In genomic region chr1:58677575-58677974, GRCm38 (mm10) we compare ENCODE assay signal across 9 mouse cellular contexts. TPM values are rescaled to one million over a fixed set of nuclear protein-coding genes. Genes with fewer than 3 reads are reported as not detected.
DNase-seq lines count a peak whose midpoint lies in the region; ATAC-seq and TF ChIP-seq lines count a peak whose summit lies in the region.
"Had no signal": no experiment of that assay in that cellular context is flagged by ENCODE, and none has a peak within 500 bp of the region (broad histone marks: within the 10 kb centered on the region; RNA-seq: fewer than 3 reads in every experiment).

No protein-coding gene starts in this region.

- H3K4me1 ChIP-seq in forebrain, postnatal 0 days (ENCODE audit: insufficient read depth), result no peaks in the 10 kb centered on the region
- H3K4me1 ChIP-seq in forebrain, embryonic 11.5 days (replicated peaks; ENCODE audit: control insufficient read depth, insufficient read depth, low read length), result no peaks in the 10 kb centered on the region
- H3K4me1 ChIP-seq: heart, embryonic 15.5 days had no signal

- no peaks in the 10 kb centered on the region for H3K27me3 ChIP-seq in forebrain, postnatal 0 days (ENCODE audit: insufficient read depth, low read length)
- no peaks in the 10 kb centered on the region for H3K27me3 ChIP-seq in forebrain, embryonic 11.5 days (ENCODE audit: control insufficient read depth, insufficient read depth, low read length)
- H3K27me3 ChIP-seq: heart, embryonic 15.5 days had no signal

- no peak overlapping the region for H3K27ac ChIP-seq in forebrain, postnatal 0 days (ENCODE audit: low read depth, low read length)
- H3K27ac ChIP-seq in forebrain, embryonic 11.5 days (ENCODE audit: low read depth, low read length), result no peak overlapping the region
- H3K27ac ChIP-seq: heart, embryonic 15.5 days had no signal

- DNase-seq in forebrain, postnatal 0 days, result peak; percentile 15
- no peak for DNase-seq in forebrain, embryonic 11.5 days (ENCODE audit: low spot score)
- peak; percentile 9 for DNase-seq in right cerebral cortex, adult 18-20 months
- DNase-seq in right cerebral cortex, postnatal 25 days, result no peak
- DNase-seq in cerebellum, postnatal 10 days, result peak; percentile 55
- peak; percentile 17 to 49 for DNase-seq in kidney, adult 8-10 months
- peak; percentile 63 for DNase-seq in retina, embryonic 14.5 days (ENCODE audit: low spot score)

- H3K36me3 ChIP-seq in forebrain, postnatal 0 days (ENCODE audit: insufficient read depth), result no peaks in the 10 kb centered on the region
- no peaks in the 10 kb centered on the region for H3K36me3 ChIP-seq in forebrain, embryonic 11.5 days (ENCODE audit: control insufficient read depth, insufficient read depth, low read length)
- H3K36me3 ChIP-seq: heart, embryonic 15.5 days had no signal

- H3K9ac ChIP-seq in forebrain, postnatal 0 days, result no peak overlapping the region
- H3K9ac ChIP-seq in forebrain, embryonic 11.5 days (ENCODE audit: low read length), result no peak overlapping the region
- H3K9ac ChIP-seq: heart, embryonic 15.5 days had no signal

- H3K4me3 ChIP-seq in forebrain, postnatal 0 days (ENCODE audit: low read depth, low read length), result no peak overlapping the region
- no peak overlapping the region for H3K4me3 ChIP-seq in forebrain, embryonic 11.5 days (ENCODE audit: low read depth, low read length)
- H3K4me3 ChIP-seq: heart, embryonic 15.5 days had no signal

- 97% methylated on average over 1 of the region's 1 CpGs for WGBS in forebrain, postnatal 0 days
- WGBS in forebrain, embryonic 11.5 days, result 96% methylated on average over 1 of the region's 1 CpGs

- peak; percentile 57 for TF ChIP-seq CTCF in forebrain, postnatal 0 days (IDR thresholded peaks at IDR 0.05; ENCODE audit: low read depth)

- ATAC-seq in forebrain, postnatal 0 days, result no peak
- ATAC-seq in forebrain, embryonic 11.5 days (replicated peaks; ENCODE audit: low FRiP score), result no peak
- no peak for ATAC-seq in frontal cortex, adult (ENCODE audit: low TSS enrichment)

- H3K4me2 ChIP-seq in forebrain, postnatal 0 days (ENCODE audit: low read depth), result no peak overlapping the region
- no peak overlapping the region for H3K4me2 ChIP-seq in forebrain, embryonic 11.5 days (ENCODE audit: low read depth, low read length, severe bottlenecking)
- H3K4me2 ChIP-seq: heart, embryonic 15.5 days had no signal

- no peaks in the 10 kb centered on the region for H3K9me3 ChIP-seq in forebrain, postnatal 0 days (ENCODE audit: low read length)
- no peaks in the 10 kb centered on the region for H3K9me3 ChIP-seq in forebrain, embryonic 11.5 days (ENCODE audit: control insufficient read depth, low read length)
- H3K9me3 ChIP-seq: heart, embryonic 15.5 days had no signal

RNA-seq across cellular contexts. Expression of gene Als2cr12, which starts 18.2 kb away (rescaled TPM):
- 0.15 TPM in 1 of 2 replicates, not detected in the other for total RNA-seq in forebrain, postnatal 0 days (2014; rRNA removed)
- 0.12 TPM in 1 of 2 replicates, not detected in the other for polyA plus RNA-seq in forebrain, postnatal 0 days (2015; fragmentation: Nextera tagmentation; extraction: Ambion mirVana)
- polyA plus RNA-seq in forebrain, embryonic 11.5 days (2014; fragmentation: Nextera tagmentation; extraction: Ambion mirVana), result not detected in 2 replicates
- polyA plus RNA-seq: heart, embryonic 15.5 days had no signal

RNA-seq across cellular contexts. Expression of gene Cflar, which starts 33.7 kb away (rescaled TPM):
- total RNA-seq in forebrain, postnatal 0 days (2014; rRNA removed), result 24.5 and 35.4 TPM in 2 replicates
- 20.2 and 21.2 TPM in 2 replicates for polyA plus RNA-seq in forebrain, postnatal 0 days (2015; fragmentation: Nextera tagmentation; extraction: Ambion mirVana)
- 21.3 and 24.1 TPM in 2 replicates for polyA plus RNA-seq in forebrain, embryonic 11.5 days (2014; fragmentation: Nextera tagmentation; extraction: Ambion mirVana)

Comparison
In these comparisons a context has a peak if more than half of its experiments do, and no peak if none do; other contexts are left out.
1. DNase-seq: peak in forebrain, postnatal 0 days (single experiment), right cerebral cortex, adult 18-20 months (single experiment), cerebellum, postnatal 10 days (2 of 2), kidney, adult 8-10 months (2 of 2) and retina, embryonic 14.5 days (single experiment); none in forebrain, embryonic 11.5 days (single experiment) and right cerebral cortex, postnatal 25 days (single experiment).